Mouse (Mus musculus) ES-E14 (cell line): ENCODE results near the gene Dcp1a. TPM values are rescaled to one million over a fixed set of nuclear protein-coding genes. Genes with fewer than 3 reads are reported as not detected.

Experiments used
- DNase-seq: peaks from one replicate; pipeline ENCODE4 v3.0.0-alpha.2; 2013; ENCODE audit warnings: low read depth, low spot score
- H3K27ac ChIP-seq: 2 replicates; pipeline ENCODE4 v1.5.1; 2012; ENCODE audit warnings: low read depth, mild to moderate bottlenecking, low read length, moderate library complexity, mixed read lengths; ENCODE audit not compliant: poor library complexity, insufficient read depth, severe bottlenecking
- H3K36me3 ChIP-seq: 2 replicates; pipeline ENCODE4 v1.6.1; 2012; ENCODE audit warnings: mild to moderate bottlenecking, low read length, moderate library complexity, mixed read lengths; ENCODE audit not compliant: control insufficient read depth, poor library complexity, insufficient read depth, severe bottlenecking
- H3K4me1 ChIP-seq, 2 experiments: fragments of 150-350 bp in 1 of 2; sonication (generic) in 1 of 2; 2 replicates each; pipeline ENCODE4 v1.6.1; 2012; ENCODE audit warnings: low read length in 2 of 2, mild to moderate bottlenecking in 1 of 2, mixed read lengths in 1 of 2; ENCODE audit not compliant: control insufficient read depth in 2 of 2, insufficient read depth in 2 of 2, poor library complexity in 1 of 2
- H3K4me3 ChIP-seq, 2 experiments: fragments of 150-350 bp in 1 of 2; sonication (generic) in 1 of 2; 2 replicates each; pipeline ENCODE4 v1.5.1; 2012; ENCODE audit warnings: low read length in 2 of 2, low read depth in 1 of 2, mild to moderate bottlenecking in 1 of 2, mixed read lengths in 1 of 2; ENCODE audit not compliant: insufficient read depth in 1 of 2, poor library complexity in 1 of 2, severe bottlenecking in 1 of 2
- H3K9ac ChIP-seq: 2 replicates; pipeline ENCODE4 v1.6.1; 2012; ENCODE audit warnings: low read depth, mild to moderate bottlenecking, low read length, mixed read lengths; ENCODE audit not compliant: poor library complexity, insufficient read depth, severe bottlenecking
- H3K9me3 ChIP-seq: fragments of 150-350 bp; sonication (generic); 2 replicates; pipeline ENCODE4 v1.6.1; 2012; ENCODE audit warnings: low read depth, mild to moderate bottlenecking, low read length; ENCODE audit not compliant: control insufficient read depth, insufficient read depth
- CHD2 ChIP-seq: IDR thresholded peaks from 2 replicates; pipeline ENCODE4 v1.6.1; 2014; ENCODE audit warnings: mild to moderate bottlenecking, low read depth, low read length, inconsistent platforms
- HCFC1 ChIP-seq: IDR thresholded peaks from 2 replicates; pipeline ENCODE4 v1.6.1; 2012; ENCODE audit warnings: low read length, inconsistent platforms, borderline replicate concordance; ENCODE audit not compliant: insufficient read depth
- MAFK ChIP-seq: IDR thresholded peaks from 2 replicates; pipeline ENCODE4 v1.6.1; 2014; ENCODE audit warnings: mild to moderate bottlenecking, low read depth, low read length, inconsistent platforms; ENCODE audit not compliant: insufficient read depth
- ZC3H11A ChIP-seq: IDR thresholded peaks from 2 replicates; pipeline ENCODE4 v1.6.1; 2012; ENCODE audit warnings: low read depth, mild to moderate bottlenecking, inconsistent platforms, low read length, borderline replicate concordance
- ZNF384 ChIP-seq: IDR thresholded peaks from 2 replicates; pipeline ENCODE4 v1.6.1; 2012; ENCODE audit warnings: low read depth, low read length, inconsistent platforms
- in situ Hi-C, 2 experiments: fragments of 600-800 bp; cut with MboI; formaldehyde crosslinking; loops; one replicate each; pipeline ENCODE4 v1.15.1; 2025; ENCODE audit warnings: low sequenced_read_pairs in 2 of 2, inconsistent platforms in 1 of 2; ENCODE audit not compliant: unreplicated experiment in 2 of 2
- total RNA-seq: library from RNA; depleted of rRNA; stranded (reverse); fragments of 300-350 nt; gene quantifications from 2 replicates; pipeline ENCODE4 v1.2.3, GENCODE M21; 2012

Gene Dcp1a
- total RNA-seq, 1 experiment: 27.8 TPM

DNA sequence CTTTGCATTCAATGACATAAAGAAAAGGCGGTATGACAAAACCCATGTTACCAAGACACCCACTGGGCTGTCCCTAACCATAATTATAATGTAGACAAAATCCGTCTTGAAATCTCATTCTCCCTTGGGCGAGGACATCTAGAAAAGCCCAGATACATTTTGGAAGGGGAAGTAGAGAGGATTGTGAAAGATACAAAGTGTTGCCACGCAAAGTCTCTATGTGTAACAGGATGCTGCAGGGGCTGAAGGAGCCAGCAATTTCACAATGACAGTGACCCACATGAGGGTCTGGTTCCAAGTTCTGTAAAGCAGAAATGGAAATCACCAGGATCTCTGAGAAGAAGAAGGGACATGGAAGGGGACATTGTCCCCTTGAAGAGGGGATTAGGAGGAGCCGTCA is 44.0 kb upstream of the Dcp1a start:
- H3K4me1 ChIP-seq: 0 out of 4 replicates have a peak, but pooled peaks cover 0 to 2% of the 10 kb centered on the region in 2 experiments
- in situ Hi-C loops: no loop called here
- H3K4me3 ChIP-seq: no peak overlapping the region
- no peak for TF ChIP-seq HCFC1
- no peak for TF ChIP-seq MAFK
- TF ChIP-seq ZNF384: no peak
- TF ChIP-seq CHD2: no peak
- no peak for TF ChIP-seq ZC3H11A
- no peak overlapping the region for H3K27ac ChIP-seq
- no peak for DNase-seq
- H3K36me3 ChIP-seq: no peaks in the 10 kb centered on the region
- no peak overlapping the region for H3K9ac ChIP-seq
- no peaks in the 10 kb centered on the region for H3K9me3 ChIP-seq

DNA sequence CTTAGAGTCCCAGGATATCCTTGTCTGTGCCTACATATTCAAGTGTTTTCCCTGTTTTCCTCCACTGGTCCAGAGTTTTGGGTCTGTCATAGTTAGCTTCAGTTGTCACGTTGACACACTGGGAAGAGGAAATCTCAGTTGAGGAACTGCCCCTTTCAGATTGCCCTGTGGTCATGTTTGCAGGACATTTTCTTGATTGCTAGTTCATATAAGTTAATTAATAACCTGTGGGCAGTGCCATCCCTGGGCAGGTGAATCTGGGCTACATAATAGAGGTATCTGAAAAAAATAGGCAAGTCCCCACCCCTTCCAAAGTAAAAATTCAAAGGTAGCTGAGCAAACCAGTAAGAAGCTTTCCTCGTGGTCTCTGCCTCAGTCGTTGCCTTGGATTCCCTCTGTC is 39.4 kb upstream of the Dcp1a start:
- no peaks in the 10 kb centered on the region for H3K4me1 ChIP-seq
- TF ChIP-seq HCFC1: no peak
- no peak for TF ChIP-seq ZNF384
- no peak for DNase-seq
- H3K36me3 ChIP-seq: no peaks in the 10 kb centered on the region
- H3K27ac ChIP-seq: no peak overlapping the region
- no peak overlapping the region for H3K4me3 ChIP-seq
- H3K9ac ChIP-seq: no peak overlapping the region
- in situ Hi-C loops: no loop called here
- H3K9me3 ChIP-seq: no peaks in the 10 kb centered on the region

DNA sequence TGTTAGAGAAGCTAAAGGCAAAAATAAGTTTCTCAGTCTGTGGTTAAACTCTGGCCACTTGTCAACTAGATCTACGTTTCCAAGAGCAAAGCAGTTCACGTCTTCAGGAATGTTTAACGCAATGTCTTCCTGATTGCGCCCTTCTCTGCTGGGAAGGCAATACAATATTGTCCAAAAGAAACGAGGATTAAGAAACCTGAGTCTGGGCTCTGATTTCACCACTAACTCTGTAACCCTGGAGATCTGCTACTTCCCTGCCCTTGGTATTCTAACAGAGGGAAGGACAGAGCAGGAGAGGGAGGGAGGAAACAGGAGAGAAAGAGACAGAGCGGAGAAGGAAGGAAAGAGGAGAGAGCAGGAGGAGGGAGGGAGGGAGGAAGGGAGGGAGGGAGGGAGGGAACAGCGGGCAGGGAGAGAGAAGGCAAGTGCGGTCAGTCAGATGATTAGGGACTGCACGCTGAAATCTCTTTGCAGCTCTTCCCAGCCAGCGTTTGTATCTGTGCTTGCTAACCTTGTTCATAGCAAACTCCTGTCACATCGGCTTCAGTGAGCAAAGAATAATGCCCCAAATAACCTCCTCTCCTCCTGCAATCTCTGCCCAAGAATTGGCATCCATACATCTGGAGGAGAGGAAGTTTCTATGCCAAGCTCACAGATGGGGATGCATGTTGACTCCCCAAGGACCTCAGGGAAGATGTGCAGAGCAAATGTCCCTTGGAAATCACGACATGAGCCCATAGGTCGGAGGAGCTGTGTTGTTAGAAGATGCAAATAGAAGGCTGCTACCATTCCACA is 23.3 kb upstream of the Dcp1a start:
- no peak overlapping the region for H3K9ac ChIP-seq
- no peak overlapping the region for H3K4me3 ChIP-seq
- H3K36me3 ChIP-seq: no peaks in the 10 kb centered on the region
- no peak for TF ChIP-seq MAFK
- TF ChIP-seq ZC3H11A: no peak
- no peaks in the 10 kb centered on the region for H3K9me3 ChIP-seq
- H3K4me1 ChIP-seq: 0 out of 4 replicates have a peak, but pooled peaks cover 0 to 2% of the 10 kb centered on the region in 2 experiments
- DNase-seq: no peak
- no peak overlapping the region for H3K27ac ChIP-seq
- in situ Hi-C loops: loop anchor here in 1 of 2 experiments (25.0 kb wide), 1 partner anchor 319 kb away; no protein-coding TSS in a partner anchor

DNA sequence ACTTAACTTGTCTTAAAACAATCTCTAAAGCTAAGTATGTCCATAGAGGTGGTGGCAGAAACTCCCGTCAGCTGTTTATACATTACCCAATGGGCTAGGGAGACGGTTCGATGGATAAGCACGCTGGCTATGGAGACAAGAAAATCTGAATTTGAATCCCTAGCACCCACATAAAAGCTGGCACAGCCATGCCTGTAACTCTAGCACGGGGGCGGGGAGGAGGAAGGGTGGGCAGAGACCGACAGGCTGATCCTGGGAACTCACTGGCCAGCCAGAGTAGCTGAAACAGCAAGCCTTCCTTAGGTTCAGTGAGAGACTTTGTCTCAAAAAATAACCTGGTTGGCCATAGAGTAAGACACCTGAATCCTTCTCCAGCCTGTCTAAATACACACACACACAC is 21.9 kb upstream of the Dcp1a start:
- no peaks in the 10 kb centered on the region for H3K9me3 ChIP-seq
- H3K36me3 ChIP-seq: no peaks in the 10 kb centered on the region
- 0 out of 4 replicates have a peak, but pooled peaks cover 0 to 2% of the 10 kb centered on the region in 2 experiments for H3K4me1 ChIP-seq
- TF ChIP-seq HCFC1 (no peak), MAFK (no peak), CHD2 (no peak), ZNF384 (no peak), ZC3H11A (no peak)
- in situ Hi-C loops: loop anchor here in 1 of 2 experiments (25.0 kb wide), 1 partner anchor 320 kb away; no protein-coding TSS in a partner anchor
- no peak overlapping the region for H3K4me3 ChIP-seq
- H3K9ac ChIP-seq: no peak overlapping the region
- H3K27ac ChIP-seq: no peak overlapping the region
- DNase-seq: no peak

DNA sequence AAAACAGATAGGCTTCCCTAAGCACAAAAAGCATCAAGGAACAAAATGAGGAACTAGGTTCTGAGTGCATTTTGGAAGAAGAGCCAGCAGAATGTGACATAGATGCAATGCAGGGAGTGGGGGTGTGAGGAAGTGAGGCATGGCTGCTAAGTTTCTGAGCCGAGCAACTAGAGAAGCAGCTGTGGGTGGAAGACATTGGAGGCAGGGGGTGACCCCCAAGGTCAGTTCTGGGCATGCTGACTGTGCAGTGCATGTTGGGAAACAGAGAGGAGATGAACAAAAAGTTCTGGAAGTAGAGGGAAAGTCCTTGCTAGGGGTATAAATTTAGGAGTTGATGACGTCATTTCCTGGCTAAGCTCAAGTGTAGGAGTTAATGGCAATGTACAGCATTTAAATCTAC is 21.4 kb upstream of the Dcp1a start:
- TF ChIP-seq ZC3H11A: no peak
- no peak for TF ChIP-seq ZNF384
- no peak for TF ChIP-seq MAFK
- no peak for TF ChIP-seq HCFC1
- TF ChIP-seq CHD2: no peak
- no peak for DNase-seq
- Histone ChIP-seq H3K36me3 (no peaks in the 10 kb centered on the region), H3K4me1 (0 out of 4 replicates have a peak, but pooled peaks cover 0 to 2% of the 10 kb centered on the region in 2 experiments), H3K4me3 (no peak overlapping the region), H3K27ac (no peak overlapping the region), H3K9ac (no peak overlapping the region), H3K9me3 (no peaks in the 10 kb centered on the region)
- in situ Hi-C loops: loop anchor here in 1 of 2 experiments (25.0 kb wide), 1 partner anchor 321 kb away; no protein-coding TSS in a partner anchor
